Mouse (Mus musculus) frontal cortex, postnatal 25 days (tissue): ENCODE data around the gene Clasrp.

ENCODE experiments used
- DNase-seq, 2 experiments: peaks; one replicate each; pipeline ENCODE4 v3.0.0; 2022; ENCODE audit warnings: low spot score in 2 of 2

Gene Clasrp

DNA sequence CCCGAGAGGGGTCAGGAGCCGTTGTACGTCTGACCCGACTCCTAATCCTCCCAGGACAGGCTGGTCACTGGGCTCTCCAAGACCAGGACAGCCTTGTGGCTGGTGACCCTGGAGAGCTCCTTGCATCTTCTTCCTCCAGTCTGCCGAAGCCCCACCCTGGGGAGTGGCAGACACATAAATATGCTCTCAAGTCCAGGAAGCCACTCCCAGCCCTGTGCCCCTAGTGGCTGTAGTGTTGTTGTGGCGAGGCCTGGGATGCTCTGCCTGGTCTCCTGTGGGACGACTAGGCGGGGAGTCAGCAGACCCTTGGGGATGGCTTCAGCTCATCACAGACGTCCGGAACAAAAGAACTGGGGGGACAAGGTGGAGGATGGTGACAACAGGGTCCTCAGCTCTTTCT lies 73.2 kb downstream of the Clasrp start:
- no peak for DNase-seq
